Mouse (Mus musculus): Measurements from ENCODE around the gene Caskin1. TPM values are rescaled to one million over a fixed set of nuclear protein-coding genes. Genes with fewer than 3 reads are reported as not detected.

The Caskin1 gene
- polyA plus RNA-seq, 2 experiments: 0.08 to 0.09 TPM

DNA sequence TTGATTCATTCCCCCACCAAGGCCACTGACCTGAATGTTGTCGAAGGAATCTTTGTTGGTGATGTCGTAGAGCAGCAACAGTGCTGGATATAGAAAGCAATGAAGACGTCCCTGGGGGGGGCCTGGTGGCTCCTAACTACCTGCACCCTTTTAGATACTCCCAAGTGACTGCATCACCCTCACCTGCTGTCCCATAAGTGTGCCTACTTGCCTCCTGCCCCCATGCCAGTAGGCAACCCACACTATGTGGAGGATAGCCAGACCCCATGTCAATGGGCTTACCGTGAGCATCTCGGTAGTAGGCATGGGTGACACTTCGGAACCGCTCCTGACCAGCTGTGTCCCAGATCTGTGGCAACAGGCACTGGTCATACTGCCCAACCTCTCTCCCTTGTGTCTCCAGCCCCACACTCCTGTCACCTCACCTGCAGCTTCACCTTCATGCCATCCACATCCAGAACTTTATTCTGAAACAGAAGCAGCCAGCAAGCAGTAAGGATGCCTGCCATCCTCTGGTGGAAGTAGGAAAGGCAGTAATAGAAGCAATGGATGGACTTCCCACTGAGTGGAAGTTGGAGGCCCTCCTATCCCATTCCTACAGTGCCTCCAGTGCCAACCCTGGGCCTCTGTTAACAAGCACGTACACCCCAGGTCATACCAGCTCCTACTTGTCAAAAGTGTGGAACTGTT is 42.1 kb downstream of the Caskin1 start:
- no peak for TF ChIP-seq EP300 (IDR thresholded peaks at IDR 0.05; ENCODE audit: low read depth)
- TF ChIP-seq CTCF (IDR thresholded peaks at IDR 0.05; ENCODE audit: low read depth): peak; percentile 42
- Histone ChIP-seq H3K4me3 (ENCODE audit: insufficient read depth in 1 of 2, low read depth in 2 of 2, low read length in 2 of 2) (peak overlapping the region; percentile 84 to 93; a peak in 2 of 4 replicates), H3K9ac (replicated peaks) (no peak overlapping the region), H3K27ac (peak overlapping the region; percentile 12; the same call in 1 of the 2 replicates), H3K27me3 (ENCODE audit: control insufficient read depth, insufficient read depth, low read length) (no peaks in the 10 kb centered on the region), H3K36me3 (replicated peaks; ENCODE audit: control insufficient read depth, insufficient read depth, low read depth) (no peaks in the 10 kb centered on the region; the same call in 1 of the 2 replicates), H3K4me1 (replicated peaks; ENCODE audit: control insufficient read depth in 2 of 2, insufficient read depth in 2 of 2, low read length in 1 of 2) (peaks cover 18 to 36% of the 10 kb centered on the region in 2 experiments), H3K9me3 (ENCODE audit: control insufficient read depth, low read length) (no peaks in the 10 kb centered on the region), H3K4me2 (ENCODE audit: low read depth) (peak overlapping the region; percentile 94)
- no peak for ATAC-seq (ENCODE audit: insufficient read depth)
- 20% methylated on average over 8 of the region's 8 CpGs for WGBS (ENCODE audit: insufficient replicate concordance)
- no peak for DNase-seq (ENCODE audit: low read depth in 3 of 3, low spot score in 3 of 3)

DNA sequence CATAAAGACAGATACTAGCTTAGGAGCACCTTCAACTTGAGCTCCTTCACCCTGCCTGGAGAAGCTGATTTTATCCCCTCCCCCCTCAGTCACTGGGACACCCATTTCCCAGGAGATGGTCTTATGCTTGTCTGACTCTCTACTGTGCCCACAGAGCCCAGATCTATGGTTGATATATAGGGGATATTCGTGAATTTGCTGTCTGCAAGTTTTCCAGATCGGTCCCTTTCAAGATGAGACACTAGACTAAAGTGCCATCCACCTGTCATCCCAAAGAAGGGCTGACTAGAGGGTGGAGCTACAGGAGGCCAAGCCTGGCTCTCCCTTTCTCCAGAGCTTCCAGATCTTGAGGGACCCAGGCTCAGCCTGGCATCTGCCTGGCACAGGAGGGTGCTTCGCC is 42.7 kb downstream of the Caskin1 start:
- no peak for DNase-seq (ENCODE audit: low read depth in 3 of 3, low spot score in 3 of 3)
- no peaks in the 10 kb centered on the region for H3K27me3 ChIP-seq (ENCODE audit: control insufficient read depth, insufficient read depth, low read length)
- no peak overlapping the region for H3K4me3 ChIP-seq (ENCODE audit: insufficient read depth in 1 of 2, low read depth in 2 of 2, low read length in 2 of 2)
- 28% methylated on average over 3 of the region's 3 CpGs for WGBS (ENCODE audit: insufficient replicate concordance)
- H3K9me3 ChIP-seq (ENCODE audit: control insufficient read depth, low read length): no peaks in the 10 kb centered on the region
- no peak for ATAC-seq (ENCODE audit: insufficient read depth)
- H3K4me2 ChIP-seq (ENCODE audit: low read depth): no peak overlapping the region
- H3K36me3 ChIP-seq (replicated peaks; ENCODE audit: control insufficient read depth, insufficient read depth, low read depth): no peaks in the 10 kb centered on the region; the same call in 1 of the 2 replicates
- TF ChIP-seq EP300 (IDR thresholded peaks at IDR 0.05; ENCODE audit: low read depth) (no peak), CTCF (IDR thresholded peaks at IDR 0.05; ENCODE audit: low read depth) (no peak)
- no peak overlapping the region for H3K27ac ChIP-seq
- peaks cover 18 to 33% of the 10 kb centered on the region in 2 experiments for H3K4me1 ChIP-seq (replicated peaks; ENCODE audit: control insufficient read depth in 2 of 2, insufficient read depth in 2 of 2, low read length in 1 of 2)
- no peak overlapping the region for H3K9ac ChIP-seq (replicated peaks)

DNA sequence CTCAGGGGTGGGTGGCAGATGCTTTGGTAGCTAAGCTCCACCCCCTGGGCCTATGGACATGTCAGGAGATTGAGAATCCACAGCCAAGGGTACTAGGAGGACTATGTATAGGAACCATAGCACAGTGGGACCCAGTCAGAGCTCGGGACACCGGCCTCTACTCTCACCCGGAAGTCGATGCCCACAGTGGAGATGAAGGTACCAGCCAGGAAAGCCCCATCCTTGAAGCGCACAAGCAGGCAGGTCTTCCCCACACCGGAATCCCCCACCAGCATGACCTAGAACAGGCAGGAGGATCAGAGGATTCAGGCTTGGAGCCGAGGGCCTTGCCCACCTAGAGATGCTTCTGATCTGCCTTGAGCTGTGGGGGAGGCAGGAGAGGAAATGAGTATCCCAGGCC is 43.6 kb downstream of the Caskin1 start:
- no peaks in the 10 kb centered on the region for H3K36me3 ChIP-seq (replicated peaks; ENCODE audit: control insufficient read depth, insufficient read depth, low read depth)
- H3K4me2 ChIP-seq (ENCODE audit: low read depth): no peak overlapping the region
- no peak for DNase-seq (ENCODE audit: low read depth in 3 of 3, low spot score in 3 of 3)
- no peaks in the 10 kb centered on the region for H3K27me3 ChIP-seq (ENCODE audit: control insufficient read depth, insufficient read depth, low read length)
- no peak overlapping the region for H3K9ac ChIP-seq (replicated peaks)
- H3K4me1 ChIP-seq (replicated peaks; ENCODE audit: control insufficient read depth in 2 of 2, insufficient read depth in 2 of 2, low read length in 1 of 2): peaks cover 12 to 24% of the 10 kb centered on the region in 2 experiments
- ATAC-seq (ENCODE audit: insufficient read depth): no peak
- H3K4me3 ChIP-seq (ENCODE audit: insufficient read depth in 1 of 2, low read depth in 2 of 2, low read length in 2 of 2): no peak overlapping the region
- 61% methylated on average over 7 of the region's 7 CpGs for WGBS (ENCODE audit: insufficient replicate concordance)
- H3K27ac ChIP-seq: no peak overlapping the region
- H3K9me3 ChIP-seq (ENCODE audit: control insufficient read depth, low read length): no peaks in the 10 kb centered on the region
- TF ChIP-seq EP300 (IDR thresholded peaks at IDR 0.05; ENCODE audit: low read depth) (no peak), CTCF (IDR thresholded peaks at IDR 0.05; ENCODE audit: low read depth) (no peak)

DNA sequence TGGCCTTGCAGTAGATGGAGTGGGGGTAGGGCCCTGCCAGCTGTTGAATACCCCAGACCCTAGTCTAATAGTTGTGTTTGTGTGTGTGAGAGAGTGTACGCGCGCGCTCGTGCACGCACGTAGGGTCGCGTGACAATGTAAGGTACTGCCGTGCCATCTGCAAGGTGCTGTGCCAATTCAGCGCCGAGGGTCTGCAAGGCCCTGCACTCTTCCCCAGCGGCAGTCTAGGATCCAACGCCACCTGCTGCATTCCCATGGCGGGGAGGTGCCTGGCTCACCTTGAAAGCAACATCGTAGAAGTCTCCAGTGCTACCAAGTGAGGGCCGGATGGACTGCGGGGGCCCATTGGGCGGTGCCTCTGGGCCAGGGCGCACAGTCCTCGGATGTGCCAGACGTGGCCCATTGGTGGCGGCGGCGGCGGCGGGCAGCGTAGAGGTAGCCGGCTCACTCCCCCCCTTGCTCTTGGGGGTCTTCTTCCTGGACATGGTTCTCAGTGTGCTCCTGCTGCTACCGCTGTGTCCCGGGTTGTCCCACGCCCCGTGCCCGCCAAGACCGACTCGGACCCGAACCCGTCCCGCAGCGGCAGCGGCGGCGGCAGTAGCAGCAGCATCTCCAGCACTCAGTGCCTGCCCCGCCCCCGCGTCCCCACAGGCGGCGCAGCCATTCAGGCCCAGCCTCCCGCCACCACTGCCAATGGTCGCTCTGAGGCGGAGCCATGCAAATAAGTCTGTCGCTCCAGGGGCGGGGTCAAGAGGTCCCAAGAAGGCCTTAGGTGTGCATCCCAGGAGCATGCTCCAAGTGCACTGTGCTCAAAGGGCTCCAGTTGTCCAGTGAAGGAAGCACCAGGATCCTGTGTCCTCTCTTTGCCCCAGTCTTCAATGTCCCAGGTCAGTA is 44.9 kb downstream of the Caskin1 start:
- peaks cover 11 to 24% of the 10 kb centered on the region in 2 experiments for H3K4me1 ChIP-seq (replicated peaks; ENCODE audit: control insufficient read depth in 2 of 2, insufficient read depth in 2 of 2, low read length in 1 of 2)
- DNase-seq (ENCODE audit: low read depth in 3 of 3, low spot score in 3 of 3) (peak; percentile 82 to 88 (median 82)), ATAC-seq (ENCODE audit: insufficient read depth) (peak; percentile 82)
- H3K36me3 ChIP-seq (replicated peaks; ENCODE audit: control insufficient read depth, insufficient read depth, low read depth): no peaks in the 10 kb centered on the region
- H3K4me2 ChIP-seq (ENCODE audit: low read depth): peak overlapping the region; percentile 72
- WGBS (ENCODE audit: insufficient replicate concordance): 6% methylated on average over 53 of the region's 53 CpGs
- H3K9ac ChIP-seq (replicated peaks): no peak overlapping the region
- TF ChIP-seq EP300 (IDR thresholded peaks at IDR 0.05; ENCODE audit: low read depth) (no peak), CTCF (IDR thresholded peaks at IDR 0.05; ENCODE audit: low read depth) (peak; percentile 51; the same call in 1 of the 2 replicates)
- no peaks in the 10 kb centered on the region for H3K27me3 ChIP-seq (ENCODE audit: control insufficient read depth, insufficient read depth, low read length)
- no peaks in the 10 kb centered on the region for H3K9me3 ChIP-seq (ENCODE audit: control insufficient read depth, low read length)
- H3K4me3 ChIP-seq (ENCODE audit: insufficient read depth in 1 of 2, low read depth in 2 of 2, low read length in 2 of 2): peak overlapping the region; percentile 40 to 45
- H3K27ac ChIP-seq: no peak overlapping the region

Data from liver, embryonic 14.5 days (tissue).